Mouse (Mus musculus) adrenal gland, postnatal 10 days (tissue): ENCODE results near the gene Bsx. TPM values are rescaled to one million over a fixed set of nuclear protein-coding genes. Genes with fewer than 3 reads are reported as not detected.

Source experiments
- DNase-seq: peaks from one replicate; pipeline ENCODE4 v3.0.0; 2021; ENCODE audit warnings: mixed read lengths
- total RNA-seq, 2 experiments: library from RNA; stranded (reverse); gene quantifications; 2 replicates each; pipeline ENCODE4 v1.2.3; 2021

Bsx gene
- total RNA-seq, 2 experiments from 2014 or later = not detected

- no peak for DNase-seq
These were observed 15.5 kb downstream of the Bsx start for GRCm38 (mm10) chr9:40889389-40889788.

GRCm38 (mm10) chr9:40892456-40892855 is 18.5 kb downstream of the Bsx start:
- DNase-seq = no peak

- DNase-seq = no peak
These were observed 33.5 kb downstream of the Bsx start for GRCm38 (mm10) chr9:40907413-40907812.

- no peak for DNase-seq
These were observed 34.5 kb downstream of the Bsx start for GRCm38 (mm10) chr9:40908411-40908810.

- no peak for DNase-seq
These were observed 35.0 kb downstream of the Bsx start for GRCm38 (mm10) chr9:40908915-40909314.

GRCm38 (mm10) chr9:40917871-40918613 is 44.1 kb downstream of the Bsx start:
- no peak for DNase-seq

- DNase-seq = no peak
These were observed 53.5 kb downstream of the Bsx start for GRCm38 (mm10) chr9:40927351-40927980.

Other genes with a start within 250 kb of the Bsx start
- gene Gm21915, start 203.5 kb upstream of the Bsx start, total RNA-seq = not detected
- gene Clmp, start 188.2 kb upstream of the Bsx start, total RNA-seq = 1 to 10 TPM; 8.5 to 9.0 TPM
- 1,000 to 10,000 TPM; 1,152 to 1,293 TPM for gene Hspa8, start 73.1 kb upstream of the Bsx start, total RNA-seq
- gene Jhy, start 90.0 kb downstream of the Bsx start, total RNA-seq = under 1 TPM; 0.15 TPM
- under 1 TPM in 1 of 2 experiments, not detected in 1; 0.36 TPM for gene Crtam, start 130.5 kb downstream of the Bsx start, total RNA-seq